Mouse (Mus musculus): ENCODE data around the gene Paxip1.

DNA sequence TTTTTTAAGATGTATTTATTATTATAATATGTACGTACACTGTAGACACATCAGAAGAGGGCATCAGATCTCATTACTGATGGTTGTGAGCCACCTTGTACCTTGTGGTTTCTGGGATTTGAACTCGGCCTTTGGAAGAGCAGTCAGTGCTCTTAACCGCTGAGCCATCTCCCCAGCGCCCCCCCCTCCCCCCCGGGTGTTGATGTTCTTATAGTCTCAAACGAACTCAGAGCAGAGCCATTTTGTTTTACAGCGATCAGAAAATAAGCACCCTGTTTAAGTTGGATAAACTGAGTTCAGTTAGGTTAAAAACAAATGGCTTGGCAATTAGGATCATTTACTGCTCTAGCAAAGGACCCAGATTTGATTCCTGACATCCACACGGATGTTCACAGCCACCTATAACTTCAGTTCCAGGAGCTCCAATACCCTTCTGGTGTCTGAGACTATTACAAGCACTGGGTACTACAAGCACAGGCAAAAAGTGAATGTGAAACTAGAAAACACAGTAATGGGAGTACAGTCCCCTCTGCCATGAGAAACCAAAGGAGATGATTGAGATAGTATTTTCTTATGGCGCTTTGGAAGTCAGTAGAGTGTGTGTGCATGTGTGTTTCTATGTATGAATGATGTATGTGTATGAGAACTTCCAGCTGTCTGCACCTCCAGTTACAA lies 1.2 kb upstream of the Paxip1 start:
- 0 out of 6 replicates have a peak, but pooled peaks of 1 of the 3 experiments have one; percentile 3 for TF ChIP-seq CTCF (IDR thresholded peaks at IDR 0.05 in 2 of 3, conservative IDR thresholded peaks at IDR 0.05 in 1 of 3; ENCODE audit: control insufficient read depth in 1 of 3, insufficient read depth in 1 of 3, low read depth in 2 of 3, low read length in 3 of 3, poor library complexity in 1 of 3, severe bottlenecking in 1 of 3)
- no peak for TF ChIP-seq SIN3A (IDR thresholded peaks at IDR 0.05; ENCODE audit: low read length)
- TF ChIP-seq EP300 (IDR thresholded peaks at IDR 0.05; ENCODE audit: low read depth in 1 of 2, low read length in 2 of 2), result no peak
- TF ChIP-seq ELF1 (IDR thresholded peaks at IDR 0.05; ENCODE audit: low read depth, low read length), result no peak
- TF ChIP-seq TBP (IDR thresholded peaks at IDR 0.05; ENCODE audit: low read depth, low read length), result no peak
- no peak for TF ChIP-seq ZNF384 (IDR thresholded peaks at IDR 0.05; ENCODE audit: low read depth, low read length)
- TF ChIP-seq MAFK (IDR thresholded peaks at IDR 0.05; ENCODE audit: borderline replicate concordance, low read depth, low read length), result no peak
- TF ChIP-seq ZMIZ1 (IDR thresholded peaks at IDR 0.05; ENCODE audit: low read depth, low read length), result no peak
